Mouse (Mus musculus) ES-Bruce4 (cell line): Measurements from ENCODE around the gene Arid1b.

Source experiments
- CTCF ChIP-seq: IDR thresholded peaks from one replicate; pipeline ENCODE4 v1.8.1; 2011; ENCODE audit warnings: low read depth, low read length
- POLR2A ChIP-seq: IDR thresholded peaks from one replicate; pipeline ENCODE4 v1.8.1; 2011; ENCODE audit warnings: low read length; ENCODE audit not compliant: insufficient read depth

- TF ChIP-seq POLR2A (no peak), CTCF (peak; percentile 72)
Measured at GRCm38 (mm10) chr17:5201859-5202598, 207.9 kb downstream of the Arid1b start.
